Mouse (Mus musculus) liver, adult 2 months (tissue): ENCODE data around the gene H2al1h.
"Not testable (repeated sequence)": the region's sequence is repeated elsewhere in the genome, so short reads cannot be mapped to it uniquely, and the experiment has no call there.

Experiments used
- CTCF ChIP-seq: fragments of 200-500 bp; IDR thresholded peaks from 2 replicates; pipeline ENCODE4 v1.5.1; 2011; ENCODE audit warnings: low read depth, low read length, control low read depth
- POLR2A ChIP-seq: fragments of 200-500 bp; IDR thresholded peaks from 2 replicates; pipeline ENCODE4 v1.6.1; 2011; ENCODE audit warnings: low read length, control low read depth; ENCODE audit not compliant: insufficient read depth; ENCODE audit errors: extremely low read depth

DNA sequence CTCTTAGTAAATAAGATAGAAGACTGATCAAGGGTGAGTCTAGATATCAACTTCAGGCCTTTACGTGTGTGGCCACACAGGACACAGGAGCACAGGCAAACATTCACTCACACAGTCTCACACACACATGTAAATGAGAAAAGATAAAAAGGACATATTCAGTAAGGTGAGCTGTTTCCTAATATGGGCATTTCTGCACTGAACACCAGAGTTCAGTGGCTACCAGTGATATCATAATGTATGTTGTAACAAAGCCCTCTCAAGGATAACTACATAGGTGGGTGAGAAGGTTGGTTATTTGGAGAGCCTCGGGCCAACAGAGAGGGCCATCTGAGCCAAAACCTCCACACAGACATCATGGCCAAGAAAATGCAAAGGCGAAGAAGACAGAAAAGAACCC lies 9.7 kb upstream of the H2al1h start, which contains the start of gene H2al1e:
- TF ChIP-seq POLR2A, CTCF: not testable (repeated sequence)
